Mouse (Mus musculus) 3134 (cell line): ENCODE measurements around the gene Isoc2a.

Experiments used
- DNase-seq: peaks from one replicate; pipeline ENCODE4 v3.0.0-alpha.2; 2011; ENCODE audit warnings: low spot score; ENCODE audit not compliant: insufficient read length; ENCODE audit errors: extremely low read depth

Isoc2a gene

DNA sequence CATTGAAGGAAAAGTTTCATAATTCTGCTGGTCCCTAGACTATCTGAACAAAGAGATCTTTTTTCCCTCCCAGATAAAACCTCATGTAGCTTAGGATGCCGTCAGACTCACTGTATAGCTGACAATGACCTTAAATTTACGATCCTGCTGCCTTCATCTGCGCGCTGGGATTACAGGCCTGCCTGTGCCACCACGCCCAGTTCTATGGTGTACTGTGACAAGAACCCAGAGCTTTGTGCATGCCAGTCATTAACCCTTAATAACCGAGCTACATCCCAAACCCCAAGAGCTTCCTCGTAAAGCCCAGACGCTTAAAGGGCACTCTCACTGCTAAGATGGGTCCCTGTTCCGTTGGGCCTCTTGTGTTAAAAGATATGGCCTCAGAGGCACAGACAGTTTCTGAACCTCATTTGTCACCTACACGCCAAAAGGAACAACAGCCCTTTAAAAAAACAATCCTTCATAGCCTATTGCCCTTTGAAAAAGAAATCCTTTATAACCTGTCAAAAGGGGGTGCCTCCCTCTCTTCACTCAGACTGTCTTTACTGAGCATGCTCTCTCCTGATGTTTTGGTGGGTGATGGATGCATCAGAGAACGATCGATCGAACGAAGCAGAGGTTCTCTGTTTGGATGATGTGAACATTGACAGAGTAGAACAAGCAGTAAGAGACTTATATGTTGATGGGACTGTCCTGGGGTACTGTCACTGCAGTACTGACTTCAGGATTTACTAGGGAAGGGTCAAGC lies 38.9 kb downstream of the Isoc2a start:
- no peak for DNase-seq

DNA sequence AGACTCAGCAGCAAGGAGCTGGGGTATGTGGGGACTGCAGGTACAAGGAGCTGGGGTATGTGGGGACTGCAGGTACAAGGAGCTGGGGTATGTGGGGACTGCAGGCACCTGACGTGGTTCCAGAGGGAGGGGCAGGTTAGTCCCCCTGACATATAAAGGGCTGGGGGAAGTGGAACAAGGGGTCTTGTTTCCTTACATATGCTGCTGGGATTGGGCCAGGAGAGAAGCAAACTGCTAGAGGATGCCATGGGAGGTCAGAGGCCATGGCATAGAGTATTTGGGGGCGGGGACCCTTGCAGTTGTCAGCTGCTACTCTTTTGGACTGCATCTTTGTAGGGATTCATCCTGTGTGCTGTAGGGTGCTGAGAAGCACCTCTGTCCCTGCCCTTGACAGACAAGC lies 40.5 kb downstream of the Isoc2a start:
- DNase-seq = no peak

DNA sequence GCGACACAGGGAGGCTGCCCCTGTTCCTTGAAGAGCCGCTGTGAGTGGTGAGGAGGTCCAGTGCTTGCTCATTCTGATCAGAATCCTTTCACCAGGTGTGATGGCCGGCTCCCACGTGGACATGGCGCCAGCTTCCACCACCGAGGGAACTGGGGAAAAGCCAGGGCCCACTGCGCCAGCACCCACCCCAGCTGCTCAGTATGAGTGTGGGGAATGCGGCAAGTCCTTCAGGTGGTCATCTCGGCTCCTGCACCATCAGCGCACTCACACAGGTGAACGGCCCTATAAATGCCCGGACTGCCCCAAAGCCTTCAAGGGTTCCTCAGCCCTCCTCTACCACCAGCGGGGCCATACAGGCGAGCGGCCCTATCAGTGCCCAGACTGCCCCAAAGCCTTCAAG lies 41.7 kb downstream of the Isoc2a start:
- DNase-seq = no peak

DNA sequence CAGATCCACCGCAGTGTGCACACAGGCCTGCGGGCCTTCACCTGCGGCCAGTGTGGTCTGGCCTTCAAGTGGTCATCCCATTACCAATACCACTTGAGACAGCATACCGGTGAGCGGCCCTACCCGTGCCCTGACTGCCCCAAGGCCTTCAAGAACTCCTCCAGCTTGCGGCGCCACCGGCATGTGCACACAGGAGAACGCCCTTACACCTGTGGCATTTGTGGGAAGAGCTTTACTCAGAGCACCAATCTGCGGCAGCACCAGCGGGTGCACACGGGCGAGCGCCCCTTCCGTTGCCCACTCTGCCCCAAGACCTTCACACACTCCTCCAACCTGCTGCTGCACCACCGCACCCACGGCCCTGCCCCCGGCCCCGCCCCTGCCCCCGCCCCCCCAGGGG lies 42.1 kb downstream of the Isoc2a start:
- no peak for DNase-seq

DNA sequence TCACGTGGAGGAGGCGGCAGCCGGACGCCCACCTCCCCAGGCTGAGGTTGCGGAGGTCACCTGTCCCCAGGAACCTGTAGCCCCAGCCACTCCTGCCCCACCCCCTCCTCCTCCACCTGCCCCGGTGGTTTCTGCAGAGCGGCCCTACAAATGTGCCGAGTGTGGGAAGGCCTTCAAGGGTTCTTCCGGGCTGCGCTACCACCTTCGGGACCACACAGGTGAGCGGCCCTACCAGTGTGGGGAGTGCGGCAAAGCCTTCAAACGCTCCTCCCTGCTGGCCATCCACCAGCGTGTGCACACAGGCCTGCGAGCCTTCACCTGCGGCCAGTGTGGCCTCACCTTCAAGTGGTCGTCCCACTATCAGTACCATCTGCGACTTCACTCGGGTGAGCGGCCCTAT lies 43.0 kb downstream of the Isoc2a start:
- no peak for DNase-seq

GRCm38 (mm10) chr7:4920496-4920895 lies 43.5 kb downstream of the Isoc2a start:
- DNase-seq = no peak

GRCm38 (mm10) chr7:4920976-4921823 lies 44.2 kb downstream of the Isoc2a start:
- DNase-seq = no peak

GRCm38 (mm10) chr7:4921824-4922482 lies 45.0 kb downstream of the Isoc2a start, which contains the start of gene Nat14:
Nat14 (plus strand) TSS chr7:4922028.
- DNase-seq = no peak

DNA sequence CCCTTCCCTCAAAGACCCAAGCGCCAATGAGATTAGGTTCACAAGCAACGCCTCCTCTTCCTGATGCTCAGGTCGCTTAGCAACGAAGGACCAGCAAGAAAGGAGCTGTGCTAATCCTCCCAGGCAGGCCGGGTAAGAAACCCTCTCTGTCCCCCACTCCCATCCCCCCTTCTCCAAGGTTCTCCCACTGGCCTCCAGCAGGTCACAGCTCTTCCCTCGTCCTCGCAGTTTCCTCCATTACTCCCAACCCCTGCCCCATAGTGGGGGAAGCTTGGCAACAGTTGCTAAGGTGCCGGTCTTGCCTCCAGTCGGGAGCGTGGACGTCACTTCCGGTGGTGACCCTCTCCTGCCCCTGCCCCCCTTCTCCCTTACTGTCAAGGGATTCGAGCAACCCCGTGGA lies 45.6 kb downstream of the Isoc2a start:
- no peak for DNase-seq

DNA sequence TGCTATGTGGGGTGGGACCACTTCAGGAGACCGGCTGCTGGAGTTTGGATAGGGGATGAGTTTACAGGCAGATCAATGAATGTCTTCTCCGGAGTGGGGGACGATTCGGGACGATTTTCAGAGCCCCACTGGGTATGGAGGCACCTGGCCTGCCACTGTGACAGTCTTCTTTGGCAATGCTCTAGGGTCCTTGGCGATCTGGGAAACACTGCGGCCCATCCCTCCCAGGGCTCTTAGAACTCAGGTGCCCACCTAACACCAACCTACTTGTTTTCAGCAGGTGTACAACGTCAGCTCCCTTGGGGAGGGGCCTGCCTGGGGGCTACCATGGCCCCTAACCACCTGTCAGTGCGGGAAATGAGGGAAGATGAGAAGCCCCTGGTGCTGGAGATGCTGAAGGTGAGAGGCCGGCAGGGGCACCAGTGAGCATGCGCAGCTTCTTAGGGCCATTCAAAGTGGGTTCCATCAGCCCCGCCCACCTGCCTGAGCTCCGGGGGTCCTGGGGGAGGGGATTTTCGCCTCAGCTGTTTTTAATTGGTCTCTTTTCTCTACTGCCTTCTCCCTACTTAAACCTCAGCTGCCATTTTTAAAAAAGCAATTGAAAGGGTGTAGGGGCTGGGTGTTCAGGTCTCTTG lies 46.1 kb downstream of the Isoc2a start:
- DNase-seq = no peak

DNA sequence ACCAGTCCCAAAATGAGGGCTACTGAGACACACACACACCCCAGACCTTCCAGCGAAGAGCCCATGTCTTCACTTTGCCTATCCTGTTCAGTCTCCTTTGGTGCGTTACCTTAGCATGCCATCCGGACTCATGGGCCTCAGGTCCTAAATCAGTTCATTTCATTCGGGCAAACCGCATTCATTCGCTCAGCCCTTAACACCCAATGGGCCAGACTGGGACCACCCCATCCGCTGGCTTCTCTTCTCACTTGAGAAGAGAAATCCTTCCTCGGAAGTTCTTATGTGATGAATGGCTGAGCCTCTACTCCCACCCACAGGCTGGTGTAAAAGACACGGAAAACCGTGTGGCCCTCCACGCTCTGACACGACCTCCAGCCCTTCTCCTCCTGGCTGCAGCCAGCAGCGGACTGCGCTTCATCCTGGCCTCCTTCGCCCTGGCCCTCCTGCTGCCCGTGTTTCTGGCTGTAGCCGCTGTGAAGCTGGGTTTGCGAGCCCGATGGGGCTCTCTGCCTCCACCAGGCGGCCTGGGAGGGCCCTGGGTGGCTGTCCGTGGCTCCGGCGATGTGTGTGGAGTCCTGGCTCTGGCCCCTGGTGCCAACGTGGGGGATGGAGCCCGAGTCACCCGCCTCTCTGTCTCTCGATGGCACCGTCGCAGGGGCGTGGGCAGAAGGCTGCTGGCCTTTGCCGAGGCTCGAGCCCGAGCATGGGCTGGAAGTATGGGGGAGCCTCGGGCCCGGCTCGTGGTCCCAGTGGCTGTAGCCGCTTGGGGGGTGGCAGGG lies 46.8 kb downstream of the Isoc2a start:
- DNase-seq = peak; percentile 77

- DNase-seq = no peak
Measured at GRCm38 (mm10) chr7:4924483-4924882, 47.5 kb downstream of the Isoc2a start.

- peak; percentile 70 for DNase-seq
Measured at GRCm38 (mm10) chr7:4924891-4925301, 47.9 kb downstream of the Isoc2a start.

DNA sequence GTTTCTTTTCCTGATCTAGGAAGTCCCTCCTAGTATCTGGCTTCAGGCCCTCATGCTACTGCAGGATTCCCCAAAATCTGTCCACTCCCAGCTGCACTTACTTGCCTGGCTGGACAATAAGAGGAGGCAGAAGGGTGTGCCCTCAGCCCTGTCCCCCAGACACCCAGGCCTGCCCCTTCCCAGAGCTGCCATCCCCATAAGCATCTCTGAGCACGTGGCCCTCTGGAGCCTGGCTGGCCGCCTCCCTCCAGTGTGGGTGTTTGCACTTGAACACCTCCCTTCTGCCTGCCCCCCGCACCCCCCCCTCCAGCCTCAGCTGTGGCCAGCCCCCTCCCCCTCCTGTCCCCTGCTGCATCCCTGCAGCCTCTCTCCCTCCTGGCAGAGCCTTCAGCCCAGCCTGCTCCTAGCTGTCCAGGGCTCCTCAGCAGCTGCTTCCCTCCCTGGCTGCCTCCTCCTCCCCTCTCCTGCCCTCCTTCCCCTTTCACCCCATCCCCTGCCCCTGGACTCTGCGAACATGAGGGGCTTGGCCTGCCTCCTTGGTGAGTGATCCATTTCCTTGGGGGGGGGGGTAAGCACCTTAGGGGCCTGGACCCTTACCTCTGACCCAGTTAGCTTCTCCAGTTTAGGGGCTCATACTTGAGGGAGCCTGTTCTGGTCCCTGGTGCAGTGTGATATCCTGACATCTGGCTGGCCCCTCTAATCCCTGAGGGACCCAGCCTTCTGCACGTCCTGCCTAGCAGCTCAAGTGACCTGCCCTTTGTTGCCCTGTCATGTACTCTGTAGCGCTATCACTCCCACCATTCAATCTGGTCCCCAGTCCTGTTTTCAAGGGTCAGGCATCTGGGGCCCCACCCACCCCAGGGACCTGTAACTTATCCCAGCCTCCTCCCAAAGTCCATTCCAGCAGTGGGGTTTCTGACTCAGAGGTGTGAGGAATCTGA lies 48.8 kb downstream of the Isoc2a start, which contains the start of gene Ssc5d:
Gene Ssc5d, plus strand, starts transcription at position 345 of the 941 bp plus-strand sequence.
- peak; percentile 73 for DNase-seq

GRCm38 (mm10) chr7:4926849-4927248 lies 49.9 kb downstream of the Isoc2a start:
- DNase-seq = no peak

GRCm38 (mm10) chr7:4927711-4928110 lies 50.8 kb downstream of the Isoc2a start:
- DNase-seq = no peak

GRCm38 (mm10) chr7:4928323-4928722 lies 51.4 kb downstream of the Isoc2a start:
- DNase-seq = no peak

- no peak for DNase-seq
Measured at GRCm38 (mm10) chr7:4933103-4933502, 56.1 kb downstream of the Isoc2a start.
